17 mouse cellular contexts compared by ENCODE assay signal in the genomic region with DNA sequence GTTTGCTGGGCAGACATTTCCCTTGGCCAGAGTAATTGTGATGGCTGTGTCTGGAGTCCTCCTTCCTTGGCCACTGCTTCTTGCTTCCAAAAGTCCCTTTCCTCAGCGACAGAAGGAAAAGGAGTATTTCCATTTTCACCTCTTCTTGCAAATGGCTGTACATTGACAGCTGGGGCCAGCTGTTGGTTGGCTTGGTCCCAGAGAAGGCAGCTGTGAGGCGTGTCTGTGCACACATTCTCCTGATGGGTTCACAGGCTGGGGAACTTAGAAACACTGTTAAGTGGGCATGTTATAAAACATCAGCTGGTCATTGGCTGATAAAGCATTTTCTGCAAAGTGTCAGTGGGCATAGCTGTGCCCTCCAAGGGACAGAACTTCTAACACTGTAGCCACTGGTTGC.
DNase-seq lines count a peak whose midpoint lies in the region; ATAC-seq and TF ChIP-seq lines count a peak whose summit lies in the region.
"Had no signal": no experiment of that assay in that cellular context is flagged by ENCODE, and none has a peak within 500 bp of the region (broad histone marks: within the 10 kb centered on the region; RNA-seq: fewer than 3 reads in every experiment).

No protein-coding gene starts in this region.

- no peak overlapping the region for H3K4me2 ChIP-seq in kidney, postnatal 0 days (ENCODE audit: low read length)
- H3K4me2 ChIP-seq in hindbrain, embryonic 12.5 days (replicated peaks), result no peak overlapping the region
- H3K4me2 ChIP-seq: embryonic facial prominence, embryonic 15.5 days; forebrain, embryonic 15.5 days; hindbrain, embryonic 13.5 days; midbrain, embryonic 11.5 days; stomach, embryonic 15.5 days had no signal

- H3K27ac ChIP-seq in kidney, postnatal 0 days, result no peak overlapping the region
- H3K27ac ChIP-seq in hindbrain, embryonic 12.5 days, result no peak overlapping the region
- H3K27ac ChIP-seq: embryonic facial prominence, embryonic 15.5 days; forebrain, embryonic 15.5 days; hindbrain, embryonic 13.5 days; layer of hippocampus, adult 2 months; stomach, embryonic 15.5 days had no signal

- 59% methylated on average over 2 of the region's 2 CpGs for WGBS in kidney, postnatal 0 days
- WGBS in hindbrain, embryonic 12.5 days, result 88% methylated on average over 2 of the region's 2 CpGs

- H3K27me3 ChIP-seq in kidney, postnatal 0 days (ENCODE audit: insufficient read depth, low read length), result no peaks in the 10 kb centered on the region; the same call in 1 of the 2 replicates
- H3K27me3 ChIP-seq in hindbrain, embryonic 12.5 days, result 0 out of 2 replicates have a peak, but pooled peaks cover 3% of the 10 kb centered on the region
- H3K27me3 ChIP-seq: embryonic facial prominence, embryonic 15.5 days; forebrain, embryonic 15.5 days; stomach, embryonic 15.5 days had no signal

- no peaks in the 10 kb centered on the region for H3K36me3 ChIP-seq in kidney, postnatal 0 days (ENCODE audit: insufficient read depth, low read length)
- no peaks in the 10 kb centered on the region for H3K36me3 ChIP-seq in hindbrain, embryonic 12.5 days
- H3K36me3 ChIP-seq: embryonic facial prominence, embryonic 15.5 days; forebrain, embryonic 15.5 days; hindbrain, embryonic 13.5 days; stomach, embryonic 15.5 days had no signal

- no peaks in the 10 kb centered on the region for H3K4me1 ChIP-seq in kidney, postnatal 0 days (replicated peaks; ENCODE audit: insufficient read depth, low read length)
- peaks cover 4% of the 10 kb centered on the region; the same call in 1 of the 2 replicates for H3K4me1 ChIP-seq in hindbrain, embryonic 12.5 days
- H3K4me1 ChIP-seq: embryonic facial prominence, embryonic 15.5 days; stomach, embryonic 15.5 days had no signal

- no peak overlapping the region for H3K4me3 ChIP-seq in kidney, postnatal 0 days (replicated peaks; ENCODE audit: low read depth, low read length)
- H3K4me3 ChIP-seq in hindbrain, embryonic 12.5 days, result no peak overlapping the region
- H3K4me3 ChIP-seq: embryonic facial prominence, embryonic 15.5 days; forebrain, embryonic 15.5 days; hindbrain, embryonic 13.5 days; layer of hippocampus, adult 2 months; stomach, embryonic 15.5 days had no signal

- no peak overlapping the region for H3K9ac ChIP-seq in kidney, postnatal 0 days (ENCODE audit: low read depth, low read length)
- no peak overlapping the region for H3K9ac ChIP-seq in hindbrain, embryonic 12.5 days
- H3K9ac ChIP-seq: embryonic facial prominence, embryonic 15.5 days; forebrain, embryonic 15.5 days; hindbrain, embryonic 13.5 days; stomach, embryonic 15.5 days had no signal

- peak; percentile 12 for DNase-seq in gastrocnemius, postnatal 10 days
- no peak for DNase-seq in gastrocnemius, postnatal 25 days
- peak; percentile 6 for DNase-seq in ovary, postnatal 14 days (ENCODE audit: low spot score)
- DNase-seq in ovary, postnatal 10 days (ENCODE audit: low spot score), result no peak
- DNase-seq in kidney, postnatal 0 days (ENCODE audit: low spot score), result peak; percentile 26
- DNase-seq in lung, postnatal 14 days, result peak; percentile 71
- no peak for DNase-seq in layer of hippocampus, postnatal 36 days
- DNase-seq: adrenal gland, adult 8-10 months; cerebellum, postnatal 10 days; gastrocnemius, postnatal 36 days had no signal

- no peak for ATAC-seq in kidney, postnatal 0 days (replicated peaks; ENCODE audit: low FRiP score, low read depth)
- no peak for ATAC-seq in hindbrain, embryonic 12.5 days (ENCODE audit: low FRiP score)
- ATAC-seq: forebrain, embryonic 15.5 days had no signal

- no peaks in the 10 kb centered on the region for H3K9me3 ChIP-seq in kidney, postnatal 0 days (replicated peaks; ENCODE audit: low read length)
- H3K9me3 ChIP-seq in hindbrain, embryonic 12.5 days (replicated peaks), result no peaks in the 10 kb centered on the region
- H3K9me3 ChIP-seq: embryonic facial prominence, embryonic 15.5 days; forebrain, embryonic 15.5 days; hindbrain, embryonic 13.5 days; stomach, embryonic 15.5 days had no signal

- TF ChIP-seq CTCF in kidney, postnatal 0 days (IDR thresholded peaks at IDR 0.05; ENCODE audit: low read depth), result no peak

Comparison
In these comparisons a context has a peak if more than half of its experiments do, and no peak if none do; other contexts are left out.
1. DNase-seq: peak in gastrocnemius, postnatal 10 days (single experiment), ovary, postnatal 14 days (single experiment), kidney, postnatal 0 days (single experiment) and lung, postnatal 14 days (single experiment); none in gastrocnemius, postnatal 25 days (single experiment), ovary, postnatal 10 days (single experiment) and layer of hippocampus, postnatal 36 days (0 of 2).